Mouse (Mus musculus): ENCODE measurements around the gene Zfp821. TPM values are rescaled to one million over a fixed set of nuclear protein-coding genes. Genes with fewer than 3 reads are reported as not detected.

Gene Zfp821
- 1 to 10 TPM; 4.8 to 6.3 (median 5.5) TPM for total RNA-seq (2022)

- DNase-seq (ENCODE audit: low spot score in 2 of 2), result peak; percentile 86 to 89
Observed at GRCm38 (mm10) chr8:109705320-109706075, at the start of gene Zfp821. TSS of gene Zfp821 (plus strand) at chr8:109705546.

DNA sequence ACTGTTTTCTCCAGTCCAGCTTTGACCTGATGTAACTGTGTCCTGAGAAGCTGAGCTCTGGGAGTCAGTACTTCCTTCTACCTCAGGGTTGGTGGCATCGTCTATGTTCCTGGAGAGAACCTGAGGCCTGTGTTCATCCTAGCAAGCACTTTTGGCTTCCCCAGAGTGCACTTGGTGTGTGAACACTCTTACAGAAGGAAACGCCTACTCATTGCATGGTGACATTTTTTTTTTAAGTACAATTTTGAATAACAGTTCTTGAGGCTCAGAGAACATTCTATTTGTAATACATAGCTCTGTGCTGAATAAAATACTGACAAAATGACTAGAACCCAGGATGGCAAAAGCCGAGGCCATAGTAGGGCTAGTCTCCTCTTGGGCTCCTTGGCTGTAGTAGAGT lies 48.5 kb upstream of the Zfp821 start:
- DNase-seq (ENCODE audit: low spot score in 2 of 2), result no peak

- no peak for DNase-seq (ENCODE audit: low spot score in 2 of 2)
Observed at GRCm38 (mm10) chr8:109662328-109662727, 43.0 kb upstream of the Zfp821 start.

DNA sequence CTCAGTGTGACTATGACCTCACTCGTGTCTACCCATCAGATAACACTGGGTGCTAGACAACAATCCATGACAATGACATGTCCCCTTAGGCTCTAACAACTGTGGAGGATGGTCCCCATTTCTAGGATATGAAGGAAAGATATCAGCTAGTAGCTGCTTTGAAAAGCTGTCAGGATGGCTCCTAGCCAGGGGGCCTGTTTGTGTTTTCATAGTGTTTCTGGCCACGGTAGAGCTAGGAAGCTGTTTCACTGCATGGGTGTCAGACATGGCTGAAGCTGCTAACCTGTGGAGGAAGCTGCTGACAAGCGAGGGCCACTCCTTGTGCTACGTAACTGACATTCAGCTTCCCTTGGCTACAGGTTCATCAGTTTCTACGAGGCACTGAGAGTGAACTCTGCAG lies 38.7 kb upstream of the Zfp821 start:
- DNase-seq (ENCODE audit: low spot score in 2 of 2), result no peak

DNA sequence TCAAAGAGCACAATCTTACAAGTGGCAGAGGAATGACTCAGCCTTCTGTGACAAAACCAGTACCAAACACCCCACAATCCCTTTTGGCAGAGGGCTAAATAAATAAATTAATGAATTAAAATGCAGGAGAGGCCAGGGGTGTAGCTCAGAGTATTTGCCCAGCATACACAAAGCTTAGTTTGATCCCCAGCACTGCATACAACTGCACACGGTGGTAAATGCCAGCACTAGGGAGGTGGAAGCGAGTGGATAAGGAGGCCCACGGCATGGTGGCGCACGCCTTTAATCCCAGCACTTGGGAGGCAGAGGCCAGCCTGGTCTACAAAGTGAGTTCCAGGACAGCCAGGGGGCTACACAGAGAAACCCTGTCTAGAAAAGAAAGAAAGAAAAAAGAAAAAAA lies 32.7 kb upstream of the Zfp821 start:
- DNase-seq (ENCODE audit: low spot score in 2 of 2), result no peak

DNA sequence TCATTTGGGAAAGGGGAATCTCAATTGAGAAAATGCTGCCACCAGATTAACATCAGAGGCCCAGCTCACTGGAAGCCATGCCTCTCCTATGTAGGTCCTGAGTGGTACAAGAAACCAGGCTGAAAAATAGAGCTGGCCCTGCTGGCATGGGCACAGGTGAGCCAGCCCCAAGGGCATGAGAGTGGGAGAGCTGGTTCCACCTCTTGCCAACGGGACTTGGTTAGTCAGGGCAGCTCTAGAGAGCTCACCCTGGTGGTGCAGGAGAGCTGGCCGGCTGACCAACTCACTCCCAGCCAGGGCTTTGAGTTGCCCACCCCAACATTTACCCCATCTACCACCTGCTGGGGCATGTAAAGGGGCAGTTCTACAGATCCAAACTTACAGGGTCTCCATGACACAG lies 31.8 kb upstream of the Zfp821 start:
- no peak for DNase-seq (ENCODE audit: low spot score in 2 of 2)

DNA sequence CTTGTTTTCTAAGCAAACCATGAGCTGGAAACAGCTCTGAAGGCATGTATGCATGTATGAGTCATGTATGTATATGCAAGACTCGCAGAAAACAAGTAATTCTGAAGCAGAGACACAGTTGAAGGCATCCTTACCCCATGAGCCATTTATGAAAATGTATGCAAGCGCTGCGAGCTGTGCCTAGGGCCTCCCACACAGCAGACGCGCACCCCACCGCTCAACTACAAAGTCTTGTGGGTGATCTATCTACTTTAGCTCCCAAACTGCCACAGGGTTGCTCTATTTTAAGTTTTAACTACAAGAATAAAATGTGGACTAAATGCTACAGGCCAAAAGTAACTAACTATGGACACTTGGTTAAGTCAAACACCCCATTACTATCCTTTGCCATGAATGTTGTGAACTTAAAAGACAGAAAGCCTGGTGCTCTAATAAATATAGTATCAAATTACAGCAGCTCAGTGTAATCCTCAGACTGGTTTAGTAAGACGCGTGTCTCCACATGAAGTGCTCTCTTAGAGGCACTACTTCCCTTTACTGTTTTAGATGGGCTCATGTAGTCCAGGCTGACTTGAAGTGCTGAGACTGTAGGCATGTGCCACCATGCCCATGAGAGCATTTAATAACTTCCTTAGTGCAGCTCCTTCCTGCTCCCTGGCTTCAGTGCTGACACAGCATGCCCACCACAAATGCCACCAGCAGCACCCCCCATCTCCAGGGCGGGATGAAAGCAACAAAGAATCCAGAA lies 29.3 kb upstream of the Zfp821 start:
- no peak for DNase-seq (ENCODE audit: low spot score in 2 of 2)

- no peak for DNase-seq (ENCODE audit: low spot score in 2 of 2)
Observed at GRCm38 (mm10) chr8:109681535-109681934, 23.8 kb upstream of the Zfp821 start.

GRCm38 (mm10) chr8:109682120-109682519 lies 23.2 kb upstream of the Zfp821 start:
- DNase-seq (ENCODE audit: low spot score in 2 of 2), result no peak

DNA sequence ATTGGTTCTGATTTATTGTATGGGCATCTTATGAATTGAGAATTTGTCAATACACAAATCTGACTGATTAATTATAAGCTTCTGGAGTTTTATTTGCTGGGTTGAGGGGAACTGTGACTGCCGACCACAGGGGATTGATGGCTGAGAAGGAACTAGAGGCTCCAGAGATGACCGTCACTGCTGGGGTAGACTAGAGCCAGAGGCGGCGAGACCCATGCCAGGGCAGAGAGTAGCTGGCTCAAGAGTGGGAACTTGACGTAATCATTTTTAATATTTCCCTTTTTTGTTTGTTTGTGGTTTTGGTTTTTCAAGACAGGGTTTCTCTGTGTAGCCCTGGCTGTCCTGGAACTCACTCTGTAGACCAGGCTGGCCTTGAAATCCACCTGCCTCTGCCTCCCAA lies 18.1 kb upstream of the Zfp821 start:
- no peak for DNase-seq (ENCODE audit: low spot score in 2 of 2)

DNA sequence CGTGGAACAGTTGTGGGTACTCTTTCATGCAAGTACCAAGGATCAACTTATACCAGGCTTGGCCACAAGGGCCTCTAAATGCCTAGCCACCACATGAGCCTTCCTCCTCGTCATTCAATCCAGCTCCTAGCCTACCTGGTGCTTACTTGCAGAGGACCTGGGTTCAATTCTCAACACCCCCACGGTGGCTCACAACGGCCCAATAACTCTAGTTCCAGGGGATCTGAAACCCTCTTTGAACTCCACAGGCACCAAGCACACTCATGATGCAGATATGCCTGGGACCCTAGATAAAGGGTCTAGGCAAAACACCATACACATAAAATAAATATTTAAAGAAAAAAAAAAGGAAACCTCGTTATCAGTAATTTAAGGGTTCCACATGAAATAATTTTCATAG lies 13.6 kb upstream of the Zfp821 start:
- no peak for DNase-seq (ENCODE audit: low spot score in 2 of 2)

DNA sequence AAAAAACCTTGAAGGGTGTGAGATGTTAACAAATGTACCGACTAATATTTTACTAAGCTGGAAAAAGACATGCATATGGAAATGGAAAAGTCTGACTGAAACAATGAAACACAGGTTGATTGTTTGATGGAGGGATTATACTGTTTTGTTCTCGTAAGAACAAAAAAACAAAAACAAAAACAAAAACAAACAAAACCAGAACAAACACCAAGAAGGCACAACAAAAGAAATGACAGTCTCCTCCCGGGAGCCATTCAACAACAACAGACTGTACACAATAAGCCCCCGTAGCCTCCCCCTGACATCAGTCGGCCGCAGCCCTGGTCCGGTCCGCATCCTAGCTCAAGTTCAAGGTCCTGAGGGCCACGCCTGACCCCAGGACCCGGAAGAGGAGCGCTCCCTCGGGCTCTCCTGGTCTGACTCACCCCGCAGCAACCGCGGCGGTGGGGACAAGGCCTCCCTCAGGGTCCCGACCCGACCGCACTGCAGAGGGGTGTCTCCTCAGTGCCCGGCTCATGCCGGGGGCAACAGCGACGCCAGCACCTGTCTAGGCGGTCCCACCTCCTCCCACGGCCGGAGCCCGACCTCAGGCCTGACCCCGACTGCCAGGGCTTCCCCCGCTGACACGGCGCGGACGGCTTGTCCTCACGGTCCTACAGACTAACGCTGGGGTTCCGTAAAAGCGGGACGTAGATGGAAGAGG lies 12.8 kb upstream of the Zfp821 start:
- peak; percentile 24 to 29 for DNase-seq (ENCODE audit: low spot score in 2 of 2)

- DNase-seq (ENCODE audit: low spot score in 2 of 2), result peak; percentile 97
Observed at GRCm38 (mm10) chr8:109693146-109693900, 12.0 kb upstream of the Zfp821 start, which contains the start of gene Ist1. TSS of gene Ist1 (minus strand) at chr8:109693260.

GRCm38 (mm10) chr8:109694154-109694553 lies 11.2 kb upstream of the Zfp821 start:
- DNase-seq (ENCODE audit: low spot score in 2 of 2), result no peak

DNA sequence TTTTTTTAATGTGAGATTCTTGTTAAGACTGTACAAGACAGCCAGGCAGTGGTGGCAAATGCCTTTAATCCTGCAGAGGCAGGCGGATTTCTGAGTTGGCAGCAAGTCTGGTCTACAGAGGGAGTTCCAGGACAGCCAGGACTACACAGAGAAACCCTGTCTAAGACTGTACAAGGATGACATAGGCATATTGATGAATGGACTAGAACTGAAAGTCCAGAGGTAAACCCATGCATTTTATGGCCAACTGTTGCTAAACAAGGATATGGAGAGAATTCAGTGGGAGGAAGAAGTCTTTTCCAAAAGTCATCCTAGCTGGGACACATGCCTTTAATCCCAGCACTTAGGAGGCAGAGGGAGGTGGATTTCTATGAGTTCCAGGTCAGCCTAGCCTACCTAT lies 7.6 kb upstream of the Zfp821 start:
- no peak for DNase-seq (ENCODE audit: low spot score in 2 of 2)

DNA sequence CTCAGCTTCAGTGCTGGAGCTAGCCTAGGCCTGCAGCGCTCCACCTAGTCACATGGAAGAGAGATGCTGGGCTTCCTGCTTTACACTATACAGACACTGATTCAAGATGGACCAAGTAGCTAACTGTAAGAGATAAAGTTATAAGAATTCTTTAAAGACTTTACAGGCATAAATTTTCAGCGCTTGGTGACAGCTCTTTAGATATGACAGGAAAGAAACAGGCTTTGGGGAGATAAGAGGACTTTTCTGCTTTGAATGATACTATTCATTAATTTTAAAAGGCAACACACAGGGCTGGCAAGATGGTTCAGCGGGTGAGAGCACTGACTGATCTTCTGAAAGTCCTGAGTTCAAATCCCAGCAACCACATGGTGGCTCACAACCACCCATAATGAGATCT lies 6.9 kb upstream of the Zfp821 start:
- DNase-seq (ENCODE audit: low spot score in 2 of 2), result no peak

DNA sequence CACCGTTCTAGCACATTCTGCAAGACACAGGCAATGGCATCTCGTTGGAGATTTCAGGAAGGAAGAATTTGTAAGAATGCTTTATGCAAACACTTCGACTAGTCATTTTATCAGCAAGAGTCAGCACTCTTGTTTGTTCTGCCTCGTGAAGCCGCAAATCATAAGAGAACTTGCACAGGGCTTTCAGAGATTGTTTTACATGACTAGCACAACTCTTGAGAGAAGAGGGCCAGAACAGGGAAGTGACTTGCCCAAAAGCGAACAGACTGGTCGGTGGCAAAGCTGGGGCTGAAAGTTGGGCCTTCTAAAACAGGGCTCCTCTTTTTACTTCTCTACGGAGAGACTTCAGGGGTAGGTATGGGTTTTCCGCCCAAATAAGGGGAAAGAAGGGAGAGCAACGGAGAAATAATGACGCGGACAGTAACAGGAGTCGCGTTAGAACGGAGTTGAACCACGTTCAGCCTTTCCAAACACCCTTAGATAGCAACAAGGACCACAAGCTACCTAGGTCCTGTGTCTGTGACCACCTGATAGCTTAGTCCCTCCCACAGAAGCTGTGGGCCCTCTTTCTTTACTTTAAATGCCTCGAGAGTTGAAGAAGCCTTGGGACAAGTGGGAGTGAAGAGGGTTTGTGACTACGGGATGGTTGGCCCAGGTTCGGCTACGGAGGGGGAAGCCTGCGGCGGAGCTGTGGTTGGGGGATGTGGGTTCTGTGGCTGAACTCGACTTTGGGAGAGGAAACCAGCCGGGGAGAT lies 604 bp upstream of the Zfp821 start:
- DNase-seq (ENCODE audit: low spot score in 2 of 2), result no peak

- no peak for DNase-seq (ENCODE audit: low spot score in 2 of 2)
Observed at GRCm38 (mm10) chr8:109706076-109706873, 929 bp downstream of the Zfp821 start.

- DNase-seq (ENCODE audit: low spot score in 2 of 2), result peak; percentile 50 to 58
Observed at GRCm38 (mm10) chr8:109706874-109707237, 1.5 kb downstream of the Zfp821 start.

DNA sequence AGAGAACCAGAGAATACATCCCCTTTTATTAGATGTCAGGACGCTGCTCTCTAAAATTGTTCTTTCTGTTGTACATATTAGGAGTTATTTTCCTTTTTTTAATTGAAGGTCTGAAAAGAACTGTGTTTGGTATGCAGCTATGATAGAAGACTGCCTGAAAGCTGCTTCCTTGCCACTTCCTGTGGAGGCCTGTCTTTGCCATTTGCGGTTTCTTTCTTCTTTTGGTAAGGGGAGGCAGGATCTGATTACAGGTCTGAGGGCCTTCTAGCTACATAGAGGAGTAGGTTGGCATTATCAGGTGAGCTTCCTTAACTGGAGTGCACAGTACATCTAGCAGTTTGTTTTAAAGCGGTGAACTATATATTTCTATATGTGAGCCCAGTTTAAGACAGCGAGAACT lies 2.6 kb downstream of the Zfp821 start:
- no peak for DNase-seq (ENCODE audit: low spot score in 2 of 2)

Data from gastrocnemius, adult 8-10 months (tissue).